Mouse (Mus musculus) heart, adult 8-10 months (tissue): Measurements from ENCODE around the gene Pnrc2. TPM values are rescaled to one million over a fixed set of nuclear protein-coding genes. Genes with fewer than 3 reads are reported as not detected.

Experiments used
- DNase-seq: peaks from one replicate; pipeline ENCODE4 v3.0.0; 2022; ENCODE audit warnings: low spot score
- total RNA-seq, 4 experiments: library from RNA; stranded (reverse); gene quantifications; 2 replicates each; pipeline ENCODE4 v1.2.4; 2022

Pnrc2 gene
- 10 to 100 TPM; 51.2 to 75.7 (median 66.5) TPM for total RNA-seq

GRCm38 (mm10) chr4:135873526-135874202, at the start of gene Pnrc2:
Pnrc2 (minus strand) TSS chr4:135873850.
- DNase-seq: peak; percentile 92

GRCm38 (mm10) chr4:135922190-135922589, 48.5 kb upstream of the Pnrc2 start:
- DNase-seq: no peak

- DNase-seq: peak; percentile 57
Observed at GRCm38 (mm10) chr4:135921257-135922120, 47.8 kb upstream of the Pnrc2 start.

- peak; percentile 95 for DNase-seq
Observed at GRCm38 (mm10) chr4:135920304-135921241, 46.9 kb upstream of the Pnrc2 start, which contains the start of gene Fuca1. Fuca1 (plus strand) TSS chr4:135920735.

GRCm38 (mm10) chr4:135919280-135919639, 45.6 kb upstream of the Pnrc2 start:
- DNase-seq: no peak

GRCm38 (mm10) chr4:135918635-135919279, 45.1 kb upstream of the Pnrc2 start:
- DNase-seq: no peak

- DNase-seq: no peak
Observed at GRCm38 (mm10) chr4:135913433-135913832, 39.8 kb upstream of the Pnrc2 start.

GRCm38 (mm10) chr4:135912835-135913234, 39.2 kb upstream of the Pnrc2 start:
- no peak for DNase-seq

GRCm38 (mm10) chr4:135912164-135912563, 38.5 kb upstream of the Pnrc2 start:
- DNase-seq: no peak

- no peak for DNase-seq
Observed at GRCm38 (mm10) chr4:135911531-135911930, 37.9 kb upstream of the Pnrc2 start.

GRCm38 (mm10) chr4:135909326-135910066, 35.8 kb upstream of the Pnrc2 start:
- no peak for DNase-seq

GRCm38 (mm10) chr4:135906633-135907032, 33.0 kb upstream of the Pnrc2 start:
- DNase-seq: no peak

GRCm38 (mm10) chr4:135904810-135905209, 31.2 kb upstream of the Pnrc2 start:
- no peak for DNase-seq

GRCm38 (mm10) chr4:135902606-135903242, 29.1 kb upstream of the Pnrc2 start:
- DNase-seq: no peak

- DNase-seq: no peak
Observed at GRCm38 (mm10) chr4:135900008-135900407, 26.4 kb upstream of the Pnrc2 start.

GRCm38 (mm10) chr4:135899050-135899448, 25.4 kb upstream of the Pnrc2 start:
- DNase-seq: no peak

- no peak for DNase-seq
Observed at GRCm38 (mm10) chr4:135898380-135899049, 24.9 kb upstream of the Pnrc2 start.

GRCm38 (mm10) chr4:135896157-135896556, 22.5 kb upstream of the Pnrc2 start:
- DNase-seq: no peak

- no peak for DNase-seq
Observed at GRCm38 (mm10) chr4:135895071-135895571, 21.5 kb upstream of the Pnrc2 start, which contains the start of gene Cnr2. Cnr2 (plus strand) TSS chr4:135895394.
